1 mouse cellular context compared by ENCODE assay signal in the genomic region with DNA sequence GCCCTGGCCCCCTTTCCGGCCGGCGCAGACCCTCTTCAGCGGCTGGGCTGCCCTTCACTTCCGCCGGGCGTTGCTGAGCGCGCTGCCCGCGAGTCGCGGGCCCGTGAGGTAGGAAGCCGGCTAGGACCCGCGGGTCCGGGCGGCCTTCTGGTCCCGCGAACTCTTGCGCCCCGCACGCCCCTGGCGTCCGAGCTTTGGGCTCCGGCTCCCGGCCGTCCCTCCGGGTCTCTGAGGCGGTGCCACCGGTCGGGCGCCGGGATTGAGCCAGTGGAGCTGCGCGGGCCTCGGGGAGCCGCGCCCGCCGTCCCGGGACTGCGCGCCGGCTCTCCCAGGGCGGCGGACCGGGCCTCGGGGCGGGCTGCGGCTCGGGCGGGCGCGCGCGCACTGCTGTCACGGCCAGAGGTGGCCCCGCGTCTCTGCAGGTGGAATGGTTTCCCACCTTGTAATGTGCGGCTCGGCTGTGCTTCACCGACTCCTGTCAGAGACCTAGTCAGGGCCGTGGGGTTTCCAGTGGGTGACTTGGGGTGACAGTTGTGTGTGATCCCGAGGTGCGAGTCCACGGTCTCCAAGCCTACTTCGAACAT.
TF ChIP-seq lines count a peak whose summit lies in the region.

No protein-coding gene starts in this region.

TF ChIP-seq in MEL, 35 proteins besides CTCF, POLR2A, EP300 and RAD21:
- TF ChIP-seq MXI1 (IDR thresholded peaks at IDR 0.05; ENCODE audit: low read depth, low read length), result peak; percentile 37
